Mouse (Mus musculus): ENCODE measurements at regions not wholly inside any gene's neighbourhood (a gene's known extent, or its start where the extent isn't known, plus 50 kb on each side); places are given as distances from the start of the nearest gene placed in this dataset.

DNA sequence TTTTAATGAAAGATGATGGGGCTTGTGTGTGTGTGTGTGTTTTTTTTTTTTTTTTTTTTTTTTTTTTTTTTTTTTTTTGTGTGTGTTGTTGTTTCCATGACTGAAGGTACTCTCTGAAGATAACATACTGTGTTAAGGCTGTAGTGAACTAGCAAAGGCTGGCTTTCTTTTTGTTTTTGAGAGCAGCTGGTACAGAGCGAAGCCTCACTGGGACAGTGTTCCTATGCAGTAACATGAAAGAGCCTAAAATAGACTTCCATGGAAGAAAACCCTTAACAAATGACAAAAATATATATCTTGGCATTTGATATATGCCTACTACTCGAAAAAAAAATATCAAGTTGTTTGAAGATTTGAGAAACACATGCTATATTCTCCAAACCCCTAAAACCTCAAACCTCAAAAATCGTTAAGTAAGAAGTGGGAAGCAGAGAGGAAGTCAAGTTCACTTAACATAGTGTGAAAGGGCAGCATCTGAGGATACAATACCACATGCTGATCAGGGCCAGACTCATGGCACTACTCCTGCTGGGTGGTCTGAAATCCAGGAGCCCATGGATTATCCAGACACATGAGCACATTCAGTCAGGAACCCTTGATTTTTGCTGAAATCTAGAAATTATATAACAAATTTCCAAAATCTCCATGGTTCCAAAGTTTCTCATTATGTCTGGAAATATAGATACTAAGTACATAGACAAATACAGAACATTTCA is 215.4 kb downstream of the Gm28710 start:
- H3K9me3 ChIP-seq (ENCODE audit: control insufficient read depth, low read length): no peaks in the 10 kb centered on the region

GRCm38 (mm10) chr5:17021636-17022035 is 230.0 kb downstream of the Gm28710 start:
- Histone ChIP-seq H3K9ac (ENCODE audit: low read depth, low read length) (no peak overlapping the region), H3K36me3 (ENCODE audit: control insufficient read depth, insufficient read depth, low read length) (no peaks in the 10 kb centered on the region), H3K27me3 (ENCODE audit: control insufficient read depth, insufficient read depth, low read length) (no peaks in the 10 kb centered on the region), H3K4me2 (replicated peaks; ENCODE audit: low read depth, low read length) (no peak overlapping the region), H3K27ac (ENCODE audit: low read depth, low read length) (no peak overlapping the region), H3K9me3 (ENCODE audit: control insufficient read depth, low read length) (no peaks in the 10 kb centered on the region), H3K4me3 (ENCODE audit: low read depth, low read length) (no peak overlapping the region), H3K4me1 (replicated peaks; ENCODE audit: control insufficient read depth, insufficient read depth, low read length) (no peaks in the 10 kb centered on the region)
- DNase-seq (ENCODE audit: low spot score) (no peak), ATAC-seq (ENCODE audit: low FRiP score) (no peak)

More for the DNA sequence above, 215.4 kb downstream of the Gm28710 start:
- WGBS: 72% methylated on average over 3 of the region's 3 CpGs
- no peaks in the 10 kb centered on the region for H3K27me3 ChIP-seq (ENCODE audit: control insufficient read depth, insufficient read depth, low read length)
- H3K4me1 ChIP-seq (replicated peaks; ENCODE audit: control insufficient read depth, insufficient read depth, low read length): no peaks in the 10 kb centered on the region
- DNase-seq (ENCODE audit: low spot score) (no peak), ATAC-seq (ENCODE audit: low FRiP score) (no peak)
- H3K27ac ChIP-seq (ENCODE audit: low read depth, low read length): no peak overlapping the region
- no peak overlapping the region for H3K4me3 ChIP-seq (ENCODE audit: low read depth, low read length)
- no peaks in the 10 kb centered on the region for H3K36me3 ChIP-seq (ENCODE audit: control insufficient read depth, insufficient read depth, low read length)
- no peak overlapping the region for H3K9ac ChIP-seq (ENCODE audit: low read depth, low read length)
- H3K4me2 ChIP-seq (replicated peaks; ENCODE audit: low read depth, low read length): no peak overlapping the region

GRCm38 (mm10) chr5:17053935-17054334 is 262.3 kb downstream of the Gm28710 start:
- Histone ChIP-seq H3K36me3 (ENCODE audit: control insufficient read depth, insufficient read depth, low read length) (no peaks in the 10 kb centered on the region), H3K9me3 (ENCODE audit: control insufficient read depth, low read length) (no peaks in the 10 kb centered on the region), H3K4me1 (replicated peaks; ENCODE audit: control insufficient read depth, insufficient read depth, low read length) (no peaks in the 10 kb centered on the region), H3K27ac (ENCODE audit: low read depth, low read length) (no peak overlapping the region), H3K9ac (ENCODE audit: low read depth, low read length) (no peak overlapping the region), H3K4me2 (replicated peaks; ENCODE audit: low read depth, low read length) (no peak overlapping the region), H3K4me3 (ENCODE audit: low read depth, low read length) (no peak overlapping the region), H3K27me3 (ENCODE audit: control insufficient read depth, insufficient read depth, low read length) (no peaks in the 10 kb centered on the region)
- WGBS: 65% methylated on average over 2 of the region's 2 CpGs
- no peak for ATAC-seq (ENCODE audit: low FRiP score)
- no peak for DNase-seq (ENCODE audit: low spot score)

- H3K4me2 ChIP-seq (replicated peaks; ENCODE audit: low read depth, low read length): no peak overlapping the region
- no peak overlapping the region for H3K27ac ChIP-seq (ENCODE audit: low read depth, low read length)
- no peaks in the 10 kb centered on the region for H3K9me3 ChIP-seq (ENCODE audit: control insufficient read depth, low read length)
- H3K4me3 ChIP-seq (ENCODE audit: low read depth, low read length): no peak overlapping the region
- no peaks in the 10 kb centered on the region for H3K4me1 ChIP-seq (replicated peaks; ENCODE audit: control insufficient read depth, insufficient read depth, low read length)
- H3K9ac ChIP-seq (ENCODE audit: low read depth, low read length): no peak overlapping the region
- whole genome bisulfite sequencing: 91% methylated on average over 8 of the region's 8 CpGs
- ATAC-seq (ENCODE audit: low FRiP score) (no peak), DNase-seq (ENCODE audit: low spot score) (no peak)
- no peaks in the 10 kb centered on the region for H3K36me3 ChIP-seq (ENCODE audit: control insufficient read depth, insufficient read depth, low read length)
- no peaks in the 10 kb centered on the region for H3K27me3 ChIP-seq (ENCODE audit: control insufficient read depth, insufficient read depth, low read length)
These were observed 273.0 kb downstream of the Gm28710 start for GRCm38 (mm10) chr5:17064565-17064964.

- Histone ChIP-seq H3K9me3 (ENCODE audit: control insufficient read depth, low read length) (no peaks in the 10 kb centered on the region), H3K4me3 (ENCODE audit: low read depth, low read length) (no peak overlapping the region), H3K9ac (ENCODE audit: low read depth, low read length) (no peak overlapping the region), H3K27ac (ENCODE audit: low read depth, low read length) (no peak overlapping the region), H3K36me3 (ENCODE audit: control insufficient read depth, insufficient read depth, low read length) (no peaks in the 10 kb centered on the region), H3K27me3 (ENCODE audit: control insufficient read depth, insufficient read depth, low read length) (no peaks in the 10 kb centered on the region), H3K4me2 (replicated peaks; ENCODE audit: low read depth, low read length) (no peak overlapping the region), H3K4me1 (replicated peaks; ENCODE audit: control insufficient read depth, insufficient read depth, low read length) (no peaks in the 10 kb centered on the region)
- WGBS: 75% methylated on average over 1 of the region's 1 CpGs
- ATAC-seq (ENCODE audit: low FRiP score): no peak
- DNase-seq (ENCODE audit: low spot score): no peak
These were observed 288.8 kb downstream of the Gm28710 start for GRCm38 (mm10) chr5:17080405-17080804.

- Histone ChIP-seq H3K27ac (ENCODE audit: low read depth, low read length) (no peak overlapping the region), H3K9ac (ENCODE audit: low read depth, low read length) (no peak overlapping the region), H3K9me3 (ENCODE audit: control insufficient read depth, low read length) (no peaks in the 10 kb centered on the region), H3K36me3 (ENCODE audit: control insufficient read depth, insufficient read depth, low read length) (no peaks in the 10 kb centered on the region), H3K27me3 (ENCODE audit: control insufficient read depth, insufficient read depth, low read length) (no peaks in the 10 kb centered on the region), H3K4me1 (replicated peaks; ENCODE audit: control insufficient read depth, insufficient read depth, low read length) (no peaks in the 10 kb centered on the region), H3K4me2 (replicated peaks; ENCODE audit: low read depth, low read length) (no peak overlapping the region), H3K4me3 (ENCODE audit: low read depth, low read length) (no peak overlapping the region)
- 91% methylated on average over 1 of the region's 1 CpGs for WGBS
- DNase-seq (ENCODE audit: low spot score) (no peak), ATAC-seq (ENCODE audit: low FRiP score) (no peak)
These were observed 261.4 kb upstream of the Speer4f2 start for GRCm38 (mm10) chr5:17111556-17111955.

DNA sequence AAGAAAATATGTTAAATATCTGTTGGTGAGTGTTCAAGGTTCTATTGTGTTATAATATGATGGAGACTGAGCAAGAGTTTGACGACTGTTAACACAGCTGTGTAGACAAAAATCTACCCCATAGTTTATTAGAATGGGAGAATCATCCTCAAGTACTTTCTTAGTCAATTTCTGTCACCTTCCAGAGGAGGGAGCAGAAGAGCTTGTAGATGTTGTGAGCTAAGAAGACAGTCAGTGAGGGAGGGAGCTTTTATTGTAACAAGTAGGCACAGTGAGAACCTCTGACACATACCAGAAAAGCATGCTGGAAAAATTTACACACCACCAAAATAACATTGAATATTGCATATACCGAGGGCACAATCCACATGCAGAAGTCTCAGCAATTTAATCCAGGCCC is 261.0 kb upstream of the Speer4f2 start:
- Histone ChIP-seq H3K4me3 (ENCODE audit: low read depth, low read length) (no peak overlapping the region), H3K27ac (ENCODE audit: low read depth, low read length) (no peak overlapping the region), H3K36me3 (ENCODE audit: control insufficient read depth, insufficient read depth, low read length) (no peaks in the 10 kb centered on the region), H3K4me1 (replicated peaks; ENCODE audit: control insufficient read depth, insufficient read depth, low read length) (no peaks in the 10 kb centered on the region), H3K4me2 (replicated peaks; ENCODE audit: low read depth, low read length) (no peak overlapping the region), H3K9me3 (ENCODE audit: control insufficient read depth, low read length) (no peaks in the 10 kb centered on the region), H3K27me3 (ENCODE audit: control insufficient read depth, insufficient read depth, low read length) (no peaks in the 10 kb centered on the region), H3K9ac (ENCODE audit: low read depth, low read length) (no peak overlapping the region)
- no peak for DNase-seq (ENCODE audit: low spot score)
- ATAC-seq (ENCODE audit: low FRiP score): no peak
- 64% methylated on average over 2 of the region's 2 CpGs for WGBS

- H3K4me1 ChIP-seq (replicated peaks; ENCODE audit: control insufficient read depth, insufficient read depth, low read length): no peaks in the 10 kb centered on the region
- WGBS: 85% methylated on average over 3 of the region's 3 CpGs
- no peaks in the 10 kb centered on the region for H3K36me3 ChIP-seq (ENCODE audit: control insufficient read depth, insufficient read depth, low read length)
- no peaks in the 10 kb centered on the region for H3K27me3 ChIP-seq (ENCODE audit: control insufficient read depth, insufficient read depth, low read length)
- H3K4me3 ChIP-seq (ENCODE audit: low read depth, low read length): no peak overlapping the region
- H3K4me2 ChIP-seq (replicated peaks; ENCODE audit: low read depth, low read length): no peak overlapping the region
- ATAC-seq (ENCODE audit: low FRiP score) (no peak), DNase-seq (ENCODE audit: low spot score) (no peak)
- no peak overlapping the region for H3K27ac ChIP-seq (ENCODE audit: low read depth, low read length)
- no peak overlapping the region for H3K9ac ChIP-seq (ENCODE audit: low read depth, low read length)
- no peaks in the 10 kb centered on the region for H3K9me3 ChIP-seq (ENCODE audit: control insufficient read depth, low read length)
These were observed 257.9 kb upstream of the Speer4f2 start for GRCm38 (mm10) chr5:17115035-17115434.

DNA sequence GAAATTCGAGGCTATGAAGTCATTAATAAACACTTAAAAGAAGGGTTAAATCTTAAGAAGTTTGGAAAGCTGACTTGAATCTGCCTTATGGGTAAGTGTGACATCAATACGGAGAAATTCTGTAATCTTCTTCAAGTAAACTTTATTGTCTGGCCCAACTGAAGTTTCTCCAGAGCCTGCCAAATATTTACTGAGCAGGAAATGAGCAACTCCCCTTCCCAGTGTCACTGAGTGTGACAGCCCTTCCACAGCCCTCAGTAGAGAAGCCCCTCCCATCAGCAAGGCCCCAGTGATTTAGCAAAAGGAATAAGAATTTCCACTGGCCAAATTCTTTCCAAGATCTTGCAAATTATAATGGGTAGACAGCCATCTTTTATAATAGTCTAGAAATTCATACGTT is 256.9 kb upstream of the Speer4f2 start:
- ATAC-seq (ENCODE audit: low FRiP score): no peak
- no peaks in the 10 kb centered on the region for H3K27me3 ChIP-seq (ENCODE audit: control insufficient read depth, insufficient read depth, low read length)
- H3K36me3 ChIP-seq (ENCODE audit: control insufficient read depth, insufficient read depth, low read length): no peaks in the 10 kb centered on the region
- H3K4me2 ChIP-seq (replicated peaks; ENCODE audit: low read depth, low read length): no peak overlapping the region
- H3K9ac ChIP-seq (ENCODE audit: low read depth, low read length): no peak overlapping the region
- H3K9me3 ChIP-seq (ENCODE audit: control insufficient read depth, low read length): no peaks in the 10 kb centered on the region
- no peak overlapping the region for H3K27ac ChIP-seq (ENCODE audit: low read depth, low read length)
- DNase-seq (ENCODE audit: low spot score): no peak
- 75% methylated on average over 3 of the region's 3 CpGs for WGBS
- no peaks in the 10 kb centered on the region for H3K4me1 ChIP-seq (replicated peaks; ENCODE audit: control insufficient read depth, insufficient read depth, low read length)
- no peak overlapping the region for H3K4me3 ChIP-seq (ENCODE audit: low read depth, low read length)

Measured in hindbrain, embryonic 11.5 days (tissue).